Mouse (Mus musculus): ENCODE measurements around the gene Pla2g4e. TPM values are rescaled to one million over a fixed set of nuclear protein-coding genes. Genes with fewer than 3 reads are reported as not detected.

Pla2g4e gene
- polyA plus RNA-seq, 1 experiment from 2014 or later, result 0.10 TPM

- Histone ChIP-seq H3K4me2 (replicated peaks) (no peak overlapping the region), H3K27ac (no peak overlapping the region), H3K27me3 (no peaks in the 10 kb centered on the region), H3K36me3 (no peaks in the 10 kb centered on the region), H3K4me3 (no peak overlapping the region), H3K9me3 (no peaks in the 10 kb centered on the region), H3K9ac (no peak overlapping the region), H3K4me1 (no peaks in the 10 kb centered on the region)
- WGBS, result 28% methylated on average over 3 of the region's 3 CpGs
- ATAC-seq (ENCODE audit: low FRiP score, low read depth), result no peak
These were observed 9.8 kb downstream of the Pla2g4e start for GRCm38 (mm10) chr2:120235381-120235780.

- Histone ChIP-seq H3K9me3 (no peaks in the 10 kb centered on the region), H3K36me3 (no peaks in the 10 kb centered on the region), H3K4me3 (no peak overlapping the region), H3K4me2 (replicated peaks) (no peak overlapping the region), H3K9ac (no peak overlapping the region), H3K27ac (no peak overlapping the region), H3K4me1 (no peaks in the 10 kb centered on the region), H3K27me3 (no peaks in the 10 kb centered on the region)
- WGBS, result 67% methylated on average over 3 of the region's 3 CpGs
- no peak for ATAC-seq (ENCODE audit: low FRiP score, low read depth)
These were observed 13.5 kb downstream of the Pla2g4e start for GRCm38 (mm10) chr2:120231642-120232041.

- ATAC-seq (ENCODE audit: low FRiP score, low read depth), result no peak
- Histone ChIP-seq H3K9me3 (no peaks in the 10 kb centered on the region), H3K4me1 (no peaks in the 10 kb centered on the region), H3K27me3 (no peaks in the 10 kb centered on the region), H3K9ac (no peak overlapping the region), H3K27ac (no peak overlapping the region), H3K36me3 (no peaks in the 10 kb centered on the region), H3K4me3 (no peak overlapping the region), H3K4me2 (replicated peaks) (no peak overlapping the region)
- WGBS, result 88% methylated on average over 5 of the region's 5 CpGs
These were observed 30.5 kb downstream of the Pla2g4e start for GRCm38 (mm10) chr2:120214600-120214999.

GRCm38 (mm10) chr2:120211448-120211847, 33.7 kb downstream of the Pla2g4e start:
- no peak for ATAC-seq (ENCODE audit: low FRiP score, low read depth)
- no peak overlapping the region for H3K4me2 ChIP-seq (replicated peaks)
- H3K36me3 ChIP-seq, result no peaks in the 10 kb centered on the region
- WGBS, result 64% methylated on average over 2 of the region's 2 CpGs
- no peaks in the 10 kb centered on the region for H3K9me3 ChIP-seq
- H3K4me1 ChIP-seq, result no peaks in the 10 kb centered on the region
- no peak overlapping the region for H3K9ac ChIP-seq
- H3K27ac ChIP-seq, result no peak overlapping the region
- H3K4me3 ChIP-seq, result no peak overlapping the region
- no peaks in the 10 kb centered on the region for H3K27me3 ChIP-seq

GRCm38 (mm10) chr2:120207926-120208325, 37.2 kb downstream of the Pla2g4e start:
- Histone ChIP-seq H3K9me3 (no peaks in the 10 kb centered on the region), H3K4me3 (no peak overlapping the region), H3K36me3 (no peaks in the 10 kb centered on the region), H3K4me1 (no peaks in the 10 kb centered on the region), H3K4me2 (replicated peaks) (no peak overlapping the region), H3K27me3 (no peaks in the 10 kb centered on the region), H3K9ac (no peak overlapping the region), H3K27ac (no peak overlapping the region)
- WGBS, result 48% methylated on average over 7 of the region's 7 CpGs
- no peak for ATAC-seq (ENCODE audit: low FRiP score, low read depth)

GRCm38 (mm10) chr2:120207028-120207427, 38.1 kb downstream of the Pla2g4e start:
- H3K9me3 ChIP-seq, result no peaks in the 10 kb centered on the region

GRCm38 (mm10) chr2:120203742-120204141, 41.4 kb downstream of the Pla2g4e start:
- no peak overlapping the region for H3K9ac ChIP-seq
- H3K36me3 ChIP-seq, result no peaks in the 10 kb centered on the region
- ATAC-seq (ENCODE audit: low FRiP score, low read depth), result no peak
- no peaks in the 10 kb centered on the region for H3K27me3 ChIP-seq
- WGBS, result 77% methylated on average over 3 of the region's 3 CpGs
- no peaks in the 10 kb centered on the region for H3K9me3 ChIP-seq
- no peaks in the 10 kb centered on the region for H3K4me1 ChIP-seq
- no peak overlapping the region for H3K27ac ChIP-seq
- H3K4me3 ChIP-seq, result no peak overlapping the region
- H3K4me2 ChIP-seq (replicated peaks), result no peak overlapping the region

More at GRCm38 (mm10) chr2:120207028-120207427, 38.1 kb downstream of the Pla2g4e start:
- Histone ChIP-seq H3K4me2 (replicated peaks) (no peak overlapping the region), H3K27ac (no peak overlapping the region), H3K4me3 (no peak overlapping the region), H3K36me3 (no peaks in the 10 kb centered on the region), H3K27me3 (no peaks in the 10 kb centered on the region), H3K9ac (no peak overlapping the region), H3K4me1 (no peaks in the 10 kb centered on the region)
- ATAC-seq (ENCODE audit: low FRiP score, low read depth), result no peak
- WGBS, result 83% methylated on average over 6 of the region's 6 CpGs

- Histone ChIP-seq H3K27ac (no peak overlapping the region), H3K27me3 (no peaks in the 10 kb centered on the region), H3K9ac (no peak overlapping the region), H3K36me3 (no peaks in the 10 kb centered on the region), H3K4me2 (replicated peaks) (no peak overlapping the region), H3K9me3 (peaks cover 4% of the 10 kb centered on the region; the same call in 1 of the 2 replicates), H3K4me3 (no peak overlapping the region), H3K4me1 (no peaks in the 10 kb centered on the region)
- WGBS, result 81% methylated on average over 6 of the region's 7 CpGs
- ATAC-seq (ENCODE audit: low FRiP score, low read depth), result no peak
These were observed 45.1 kb downstream of the Pla2g4e start for GRCm38 (mm10) chr2:120200077-120200476.

GRCm38 (mm10) chr2:120188174-120188573, 57.0 kb downstream of the Pla2g4e start:
- no peak overlapping the region for H3K4me3 ChIP-seq
- 86% methylated on average over 4 of the region's 4 CpGs for WGBS
- H3K27ac ChIP-seq, result no peak overlapping the region

GRCm38 (mm10) chr2:120187583-120187982, 57.6 kb downstream of the Pla2g4e start:
- Histone ChIP-seq H3K4me2 (replicated peaks) (no peak overlapping the region), H3K27me3 (no peaks in the 10 kb centered on the region), H3K9me3 (no peaks in the 10 kb centered on the region), H3K4me3 (no peak overlapping the region), H3K36me3 (no peaks in the 10 kb centered on the region), H3K4me1 (no peaks in the 10 kb centered on the region), H3K9ac (no peak overlapping the region), H3K27ac (no peak overlapping the region)
- WGBS, result 89% methylated on average over 1 of the region's 1 CpGs
- ATAC-seq (ENCODE audit: low FRiP score, low read depth), result no peak

More at GRCm38 (mm10) chr2:120188174-120188573, 57.0 kb downstream of the Pla2g4e start:
- ATAC-seq (ENCODE audit: low FRiP score, low read depth), result no peak
- Histone ChIP-seq H3K36me3 (no peaks in the 10 kb centered on the region), H3K4me2 (replicated peaks) (no peak overlapping the region), H3K9me3 (no peaks in the 10 kb centered on the region), H3K27me3 (no peaks in the 10 kb centered on the region), H3K4me1 (no peaks in the 10 kb centered on the region), H3K9ac (no peak overlapping the region)

GRCm38 (mm10) chr2:120185527-120186276, 59.4 kb downstream of the Pla2g4e start:
- no peak overlapping the region for H3K4me2 ChIP-seq (replicated peaks)
- WGBS, result 77% methylated on average over 6 of the region's 6 CpGs
- H3K4me3 ChIP-seq, result no peak overlapping the region
- ATAC-seq (ENCODE audit: low FRiP score, low read depth), result no peak
- no peaks in the 10 kb centered on the region for H3K36me3 ChIP-seq
- no peaks in the 10 kb centered on the region for H3K27me3 ChIP-seq
- H3K9ac ChIP-seq, result no peak overlapping the region
- no peaks in the 10 kb centered on the region for H3K4me1 ChIP-seq
- no peaks in the 10 kb centered on the region for H3K9me3 ChIP-seq
- H3K27ac ChIP-seq, result no peak overlapping the region

GRCm38 (mm10) chr2:120178936-120179335, 66.2 kb downstream of the Pla2g4e start:
- Histone ChIP-seq H3K4me1 (no peaks in the 10 kb centered on the region), H3K9me3 (no peaks in the 10 kb centered on the region), H3K4me3 (no peak overlapping the region), H3K36me3 (no peaks in the 10 kb centered on the region), H3K27ac (no peak overlapping the region), H3K4me2 (replicated peaks) (no peak overlapping the region), H3K9ac (no peak overlapping the region), H3K27me3 (peaks cover 3% of the 10 kb centered on the region; the same call in 1 of the 2 replicates)
- no peak for ATAC-seq (ENCODE audit: low FRiP score, low read depth)

GRCm38 (mm10) chr2:120173718-120174117, 71.4 kb downstream of the Pla2g4e start:
- no peak for ATAC-seq (ENCODE audit: low FRiP score, low read depth)
- WGBS, result 30% methylated on average over 10 of the region's 10 CpGs

More at GRCm38 (mm10) chr2:120173718-120174117, 71.4 kb downstream of the Pla2g4e start:
- Histone ChIP-seq H3K27ac (no peak overlapping the region), H3K9me3 (no peaks in the 10 kb centered on the region), H3K36me3 (no peaks in the 10 kb centered on the region), H3K4me3 (no peak overlapping the region), H3K4me2 (replicated peaks) (peak overlapping the region; percentile 14; the same call in 1 of the 2 replicates), H3K9ac (no peak overlapping the region), H3K4me1 (no peaks in the 10 kb centered on the region), H3K27me3 (peaks cover 3% of the 10 kb centered on the region; the same call in 1 of the 2 replicates)
